Mouse (Mus musculus) lung, adult 2 months (tissue): Measurements from ENCODE around the gene Lrrc15. TPM values are rescaled to one million over a fixed set of nuclear protein-coding genes. Genes with fewer than 3 reads are reported as not detected.

Experiments used
- DNase-seq: peaks from one replicate; pipeline ENCODE4 v3.0.0; 2022
- H3K4me1 ChIP-seq: fragments of 200-500 bp; 2 replicates; pipeline ENCODE4 v1.6.1; 2011; ENCODE audit warnings: low read length; ENCODE audit not compliant: control insufficient read depth, insufficient read depth
- H3K4me3 ChIP-seq: fragments of 200-500 bp; replicated peaks from 2 replicates; pipeline ENCODE3; 2011; ENCODE audit warnings: low read depth, mild to moderate bottlenecking, control low read depth, low read length; ENCODE audit errors: extremely low read depth
- CTCF ChIP-seq: fragments of 200-500 bp; IDR thresholded peaks from 2 replicates; pipeline ENCODE4 v1.5.1; 2011; ENCODE audit warnings: mild to moderate bottlenecking, low read length, control low read depth; ENCODE audit not compliant: insufficient read depth
- POLR2A ChIP-seq: fragments of 200-500 bp; IDR thresholded peaks from 2 replicates; pipeline ENCODE4 v1.6.1; 2011; ENCODE audit warnings: low read depth, mild to moderate bottlenecking, control low read depth, low read length, borderline replicate concordance; ENCODE audit errors: extremely low read depth
- WGBS: fragments of 180-500 bp; shearing (Covaris S2); methylation state at CpG from one replicate; pipeline ENCODE4 v1.1.7; 2018; 5-methylcytosine and 5-hydroxymethylcytosine counted together
- polyA plus RNA-seq: library from polyadenylated mRNA; depleted of rRNA; stranded (reverse); fragments of >200 nt; gene quantifications from 2 replicates; pipeline ENCODE4 v1.2.3, GENCODE M21; 2012

Lrrc15 gene
- polyA plus RNA-seq, 1 experiment, result 0.04 TPM

DNA sequence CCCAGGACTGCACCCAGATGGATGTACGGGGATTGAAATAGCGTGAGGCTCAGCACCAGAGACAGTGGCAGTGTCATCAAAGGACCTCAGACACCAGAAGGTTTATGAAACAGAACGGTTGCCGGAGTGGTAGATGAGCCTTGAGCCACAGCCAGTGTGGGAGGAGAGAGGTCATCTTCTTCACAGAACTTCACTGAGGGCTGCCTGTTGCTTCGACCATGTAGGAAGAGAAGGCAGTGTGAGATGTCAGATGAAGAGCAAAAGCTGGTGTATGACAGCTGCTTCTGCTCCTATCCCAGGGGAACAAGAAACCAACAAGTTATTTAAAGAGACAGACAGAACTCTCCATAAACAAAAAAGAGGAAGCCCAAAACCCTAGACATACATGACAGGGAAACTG is 21.2 kb upstream of the Lrrc15 start:
- H3K4me3 ChIP-seq, result no peak overlapping the region
- DNase-seq, result no peak
- WGBS, result 49% methylated on average over 5 of the region's 5 CpGs
- no peak for TF ChIP-seq POLR2A
- peaks cover 6% of the 10 kb centered on the region; the same call in 1 of the 2 replicates for H3K4me1 ChIP-seq

DNA sequence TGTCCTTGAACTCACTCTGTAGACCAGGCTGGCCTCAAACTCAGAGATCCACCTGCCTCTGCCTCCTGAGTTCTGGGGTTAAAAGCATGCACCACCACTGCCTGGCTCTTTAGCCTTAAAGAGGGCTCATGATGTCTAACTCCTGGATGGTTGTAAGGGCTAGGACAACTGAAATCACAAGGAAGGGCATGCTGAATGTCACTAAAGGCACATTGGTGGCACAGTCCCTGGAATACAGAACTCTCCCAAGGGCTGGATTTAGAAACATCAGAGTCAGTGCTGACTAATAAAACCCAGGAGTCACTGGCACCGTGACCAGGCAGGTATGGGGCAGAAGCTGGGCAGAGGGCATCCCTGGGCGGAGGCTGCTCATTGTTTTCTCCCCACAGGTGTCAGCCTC is 20.4 kb upstream of the Lrrc15 start:
- DNase-seq, result no peak
- peaks cover 3% of the 10 kb centered on the region; the same call in 1 of the 2 replicates for H3K4me1 ChIP-seq
- no peak overlapping the region for H3K4me3 ChIP-seq
- TF ChIP-seq POLR2A (no peak), CTCF (no peak)
- 89% methylated on average over 2 of the region's 2 CpGs for WGBS

DNA sequence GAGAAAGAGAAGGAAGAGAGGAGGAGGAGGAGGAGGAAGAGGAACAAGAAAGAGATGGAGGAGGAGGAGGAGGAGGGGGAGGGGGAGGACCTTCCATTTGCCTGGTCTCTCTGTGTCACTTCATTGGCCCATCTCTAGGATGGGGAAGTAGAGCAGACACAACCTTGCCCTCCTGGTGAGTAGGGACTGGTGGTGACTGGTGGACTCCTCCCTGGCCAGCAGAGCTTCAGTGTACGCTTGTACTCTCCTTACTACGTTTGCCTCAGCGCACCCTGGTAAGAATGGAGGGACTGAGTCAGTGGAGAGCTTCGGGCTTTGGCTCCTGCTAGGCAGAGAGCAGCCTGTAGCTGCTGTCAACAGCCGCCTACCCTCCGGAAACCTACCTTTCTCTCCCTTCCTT is 19.6 kb upstream of the Lrrc15 start:
- WGBS, result 87% methylated on average over 6 of the region's 6 CpGs
- Histone ChIP-seq H3K4me1 (no peaks in the 10 kb centered on the region), H3K4me3 (no peak overlapping the region)
- TF ChIP-seq POLR2A, result no peak
- no peak for TF ChIP-seq CTCF
- DNase-seq, result no peak

DNA sequence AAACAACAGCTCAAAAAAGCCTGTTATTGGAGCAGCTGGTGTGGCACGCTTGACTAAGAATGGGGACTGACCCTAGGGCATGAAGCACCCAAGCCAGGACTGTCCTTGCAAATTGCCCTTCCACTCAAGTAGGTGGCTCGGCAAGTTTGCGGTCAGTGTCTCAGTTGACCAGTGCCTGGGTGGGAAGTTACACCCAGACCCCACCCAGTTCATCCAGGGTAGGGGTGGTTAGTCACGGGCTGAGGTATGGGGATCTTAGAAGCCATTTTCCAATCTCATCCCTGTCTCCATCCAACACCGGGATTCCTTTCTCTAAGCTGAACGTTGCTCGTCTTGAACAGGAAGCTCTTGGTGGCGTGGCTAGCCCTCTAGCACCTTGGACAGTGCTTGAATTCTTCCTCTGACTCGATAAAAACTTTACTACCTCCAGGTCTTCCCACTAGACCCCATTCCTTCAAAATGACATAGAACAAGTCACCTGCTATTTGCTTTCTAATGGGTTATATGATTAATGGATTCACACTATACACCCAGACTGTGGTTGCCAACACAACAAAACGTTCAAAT is 16.7 kb upstream of the Lrrc15 start:
- no peak for TF ChIP-seq CTCF
- no peak for TF ChIP-seq POLR2A
- H3K4me3 ChIP-seq, result no peak overlapping the region
- WGBS, result 57% methylated on average over 10 of the region's 10 CpGs

DNA sequence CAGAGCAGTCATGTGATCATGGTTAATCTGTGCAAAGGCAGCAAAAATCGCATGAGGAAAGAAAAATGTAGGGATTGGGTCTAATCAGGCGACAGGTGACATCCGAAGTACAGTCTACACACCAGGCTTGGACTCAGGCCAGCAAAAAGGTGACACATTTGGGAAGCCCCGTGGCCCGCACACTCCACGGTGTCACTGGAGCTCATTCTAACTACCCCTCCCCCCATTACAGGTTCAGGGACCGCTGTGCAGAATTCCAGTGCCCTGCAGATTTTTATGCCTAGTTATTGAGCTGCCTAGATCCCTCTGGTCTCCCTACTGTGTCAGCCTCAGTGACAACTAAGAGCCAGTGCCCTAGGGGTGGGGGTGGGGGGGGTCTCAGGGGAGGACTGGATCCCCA is 14.4 kb upstream of the Lrrc15 start:
- Histone ChIP-seq H3K4me3 (no peak overlapping the region), H3K4me1 (no peaks in the 10 kb centered on the region)
- no peak for DNase-seq
- TF ChIP-seq CTCF, result no peak
- no peak for TF ChIP-seq POLR2A
- 82% methylated on average over 7 of the region's 7 CpGs for WGBS

More for the DNA sequence above, 16.7 kb upstream of the Lrrc15 start:
- DNase-seq, result no peak
- no peaks in the 10 kb centered on the region for H3K4me1 ChIP-seq

DNA sequence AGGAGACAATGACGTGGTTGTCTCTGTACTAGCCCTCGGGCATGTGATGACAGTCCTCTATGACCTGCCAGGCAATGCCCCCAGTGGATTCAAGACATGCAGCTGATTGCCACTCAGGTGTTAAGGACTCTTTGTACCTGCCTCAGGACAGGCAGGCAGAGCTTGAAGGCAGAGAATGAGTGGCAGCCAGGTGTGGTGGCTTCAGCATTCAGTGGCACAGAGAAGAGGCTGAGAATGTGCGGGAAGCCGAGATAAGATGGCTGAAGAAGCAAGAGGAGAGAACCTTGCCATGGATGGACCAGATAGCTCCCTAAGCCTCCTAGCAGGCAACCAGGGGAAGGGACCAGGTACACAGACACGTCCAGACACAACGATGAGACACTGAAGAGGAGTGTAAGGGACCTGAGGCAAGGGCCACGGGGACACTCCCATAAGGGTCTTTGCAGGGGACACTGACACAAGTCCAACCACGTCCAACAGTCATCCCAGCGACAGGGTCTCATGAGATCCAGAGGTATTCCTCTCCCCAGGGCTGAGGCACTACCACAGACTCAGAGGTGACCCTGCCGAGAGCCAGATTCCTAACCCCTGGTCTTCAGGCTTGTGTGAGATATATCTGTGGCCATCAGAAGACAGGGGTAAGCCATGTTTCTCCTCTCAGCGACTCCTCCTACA is 13.7 kb upstream of the Lrrc15 start:
- 84% methylated on average over 11 of the region's 11 CpGs for WGBS
- no peak for DNase-seq
- H3K4me3 ChIP-seq, result no peak overlapping the region
- H3K4me1 ChIP-seq, result no peaks in the 10 kb centered on the region
- TF ChIP-seq POLR2A, result no peak

DNA sequence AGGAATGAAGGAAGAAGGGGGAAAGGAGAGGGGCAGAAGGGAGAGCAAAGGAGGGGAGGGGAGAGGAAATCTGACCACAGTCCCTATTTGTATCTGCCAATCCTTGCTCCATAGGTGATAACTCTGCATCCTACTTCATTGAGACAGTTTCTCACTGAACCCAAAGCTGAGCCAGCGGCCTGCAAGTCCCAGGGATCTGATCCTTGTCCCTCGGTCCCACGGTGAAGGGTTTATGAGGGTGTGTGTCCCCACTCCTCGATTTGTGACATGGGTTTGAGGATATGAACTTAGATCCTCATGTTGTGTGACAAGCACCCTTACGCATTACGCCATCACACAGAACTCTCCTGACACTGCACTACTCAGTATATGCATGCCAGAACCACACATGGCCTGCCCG is 12.1 kb upstream of the Lrrc15 start:
- Histone ChIP-seq H3K4me1 (no peaks in the 10 kb centered on the region), H3K4me3 (no peak overlapping the region)
- no peak for DNase-seq
- TF ChIP-seq CTCF, result no peak
- TF ChIP-seq POLR2A, result no peak
- 85% methylated on average over 7 of the region's 7 CpGs for WGBS

DNA sequence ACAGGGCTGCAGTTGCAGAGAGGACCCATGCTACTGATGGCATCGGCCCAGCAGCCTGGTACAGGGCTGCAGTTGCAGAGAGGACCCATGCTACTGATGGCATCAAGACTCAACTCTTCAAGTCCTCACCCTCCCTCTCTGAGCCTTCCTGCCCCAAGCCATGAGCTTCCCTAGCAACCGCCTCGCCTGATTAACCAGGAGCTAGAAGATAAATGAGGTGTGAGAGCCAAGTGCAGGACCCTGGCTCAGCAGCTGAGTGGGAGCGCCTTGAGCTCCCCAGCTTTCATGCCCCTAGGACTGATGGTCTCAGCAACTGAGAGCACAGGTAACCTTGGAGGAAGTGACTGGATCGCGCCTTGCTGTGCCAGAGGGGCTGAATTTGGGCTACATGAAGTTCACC is 7.4 kb upstream of the Lrrc15 start:
- Histone ChIP-seq H3K4me3 (no peak overlapping the region), H3K4me1 (no peaks in the 10 kb centered on the region)
- TF ChIP-seq POLR2A (no peak), CTCF (no peak)
- WGBS, result 68% methylated on average over 6 of the region's 6 CpGs
- no peak for DNase-seq

DNA sequence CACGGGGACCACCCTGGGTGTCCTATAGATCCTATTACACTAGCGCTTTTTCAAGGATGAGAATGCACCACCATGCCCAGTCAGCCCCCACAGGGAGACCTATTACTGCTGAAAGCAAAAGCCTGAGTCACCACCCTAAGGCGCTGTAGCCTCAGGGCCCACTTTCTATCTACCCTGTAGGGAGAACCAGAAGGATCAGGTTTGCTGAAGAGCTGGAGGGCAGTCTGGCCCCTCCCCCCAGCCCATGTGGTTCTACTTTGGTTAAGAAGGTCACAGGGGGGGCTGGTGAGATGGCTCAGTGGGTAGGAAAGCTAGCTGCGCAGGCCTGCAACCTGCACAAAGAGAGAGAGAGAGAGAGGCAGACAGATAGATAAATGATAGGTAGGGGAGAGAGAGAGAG is 2.6 kb upstream of the Lrrc15 start:
- no peak for DNase-seq
- no peak for TF ChIP-seq CTCF
- H3K4me3 ChIP-seq, result no peak overlapping the region
- H3K4me1 ChIP-seq, result no peaks in the 10 kb centered on the region
- WGBS, result 72% methylated on average over 4 of the region's 4 CpGs

DNA sequence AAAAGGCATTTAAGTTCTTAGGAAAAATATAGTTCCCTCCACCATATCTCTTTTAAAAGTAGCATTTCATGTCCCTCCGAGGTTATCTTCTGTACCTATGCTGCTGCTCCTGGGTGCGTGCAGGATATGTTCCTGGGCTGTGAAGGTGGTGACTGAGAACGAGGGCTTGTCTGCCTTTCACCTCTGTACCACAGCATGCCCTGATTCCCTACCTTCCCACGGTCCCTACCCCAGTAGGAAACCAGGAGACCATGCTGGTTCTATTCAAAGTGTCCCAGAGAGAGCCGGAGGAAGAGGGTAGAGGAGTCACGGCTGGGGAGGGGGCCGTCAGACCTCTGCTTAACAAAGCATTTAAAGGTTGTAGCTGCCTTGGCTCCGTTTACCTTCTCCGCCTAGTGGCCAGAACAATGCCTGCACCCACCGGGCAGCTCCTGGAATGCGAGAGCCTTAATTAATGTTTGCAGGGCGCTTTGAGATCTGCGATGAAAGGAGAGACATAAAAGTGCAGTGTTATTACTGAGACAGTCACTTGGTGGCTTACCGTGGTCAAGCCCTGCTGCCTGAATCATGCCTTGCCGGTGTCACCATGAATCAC is 784 bp upstream of the Lrrc15 start:
- DNase-seq, result peak; percentile 35
- 5% methylated on average over 15 of the region's 15 CpGs for WGBS
- Histone ChIP-seq H3K4me3 (no peak overlapping the region), H3K4me1 (no peaks in the 10 kb centered on the region)
- peak; percentile 76 for TF ChIP-seq CTCF
- no peak for TF ChIP-seq POLR2A
